In the genomic region with DNA sequence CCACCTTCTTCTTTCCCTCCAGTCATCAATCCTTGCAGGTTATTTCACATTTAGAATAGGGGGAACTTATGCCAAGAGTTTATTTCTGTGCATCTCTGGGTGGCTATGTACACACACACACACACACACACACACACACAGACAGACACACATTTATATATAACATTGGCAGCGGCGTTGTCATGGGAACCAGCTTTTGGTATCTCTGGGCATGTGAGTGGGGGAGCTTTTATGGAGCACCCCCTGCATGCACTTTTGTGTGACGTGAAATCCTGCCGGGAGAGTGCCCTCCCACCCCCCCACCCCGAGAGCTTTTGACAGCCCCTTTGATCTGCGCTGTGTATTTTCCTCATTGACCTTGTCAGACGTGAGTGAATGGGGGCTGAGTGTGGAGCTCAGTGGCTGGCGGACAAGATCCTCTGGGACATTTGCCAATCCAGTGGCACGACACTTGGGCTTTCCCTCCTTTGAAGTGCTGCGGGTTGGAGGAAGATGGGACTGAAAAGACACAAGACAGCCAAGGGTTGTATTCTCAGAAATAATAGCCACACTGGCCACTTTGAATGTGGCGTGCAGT, we compare ENCODE assay signal across 7 mouse cellular contexts. TPM values are rescaled to one million over a fixed set of nuclear protein-coding genes. Genes with fewer than 3 reads are reported as not detected.
A peak's percentile ranks its signal among the peaks of the same experiment; 100 is the strongest.
DNase-seq lines count a peak whose midpoint lies in the region; ATAC-seq lines count a peak whose summit lies in the region.
"Not testable (repeated sequence)": the region's sequence is repeated elsewhere in the genome, so short reads cannot be mapped to it uniquely, and the experiment has no call there.

No protein-coding gene starts in this region.

- not testable (repeated sequence) for DNase-seq in midbrain, embryonic 14.5 days

- not testable (repeated sequence) for H3K27me3 ChIP-seq in forebrain, embryonic 13.5 days; heart, embryonic 16.5 days (ENCODE audit: control insufficient read depth, insufficient read depth, low read length); hindbrain, embryonic 15.5 days; lung, embryonic 16.5 days (ENCODE audit: control insufficient read depth, insufficient read depth, low read depth, low read length); midbrain, embryonic 14.5 days (ENCODE audit: control insufficient read depth, insufficient read depth, low read length); neural tube, embryonic 12.5 days (replicated peaks)

- no CpG with 5 or more reads among the region's 11 CpGs for WGBS in forebrain, embryonic 13.5 days
- no CpG with 5 or more reads among the region's 11 CpGs for WGBS in heart, embryonic 16.5 days
- WGBS in hindbrain, embryonic 15.5 days: no CpG with 5 or more reads among the region's 11 CpGs
- WGBS in lung, embryonic 16.5 days: no CpG with 5 or more reads among the region's 11 CpGs
- whole genome bisulfite sequencing in midbrain, embryonic 14.5 days: no CpG with 5 or more reads among the region's 11 CpGs
- no CpG with 5 or more reads among the region's 11 CpGs for WGBS in neural tube, embryonic 12.5 days

- H3K4me1 ChIP-seq in forebrain, embryonic 13.5 days; heart, embryonic 16.5 days (ENCODE audit: control insufficient read depth, insufficient read depth, low read length); hindbrain, embryonic 15.5 days (replicated peaks); lung, embryonic 16.5 days (replicated peaks; ENCODE audit: control insufficient read depth, insufficient read depth, low read length); midbrain, embryonic 14.5 days (ENCODE audit: control insufficient read depth, insufficient read depth, low read length); neural tube, embryonic 12.5 days: not testable (repeated sequence)

- H3K36me3 ChIP-seq in forebrain, embryonic 13.5 days (ENCODE audit: poor library complexity, severe bottlenecking); heart, embryonic 16.5 days (ENCODE audit: control insufficient read depth, insufficient read depth); hindbrain, embryonic 15.5 days; lung, embryonic 16.5 days (ENCODE audit: control insufficient read depth, insufficient read depth, low read length); midbrain, embryonic 14.5 days (ENCODE audit: control insufficient read depth, insufficient read depth, low read length); neural tube, embryonic 12.5 days: not testable (repeated sequence)

- H3K27ac ChIP-seq in forebrain, embryonic 13.5 days; heart, embryonic 16.5 days (ENCODE audit: low read length); hindbrain, embryonic 15.5 days (replicated peaks); lung, embryonic 16.5 days (ENCODE audit: low read length); midbrain, embryonic 14.5 days (replicated peaks; ENCODE audit: low read depth, low read length); neural tube, embryonic 12.5 days: not testable (repeated sequence)

- H3K4me2 ChIP-seq in forebrain, embryonic 13.5 days; heart, embryonic 16.5 days (ENCODE audit: low read depth, low read length); hindbrain, embryonic 15.5 days; lung, embryonic 16.5 days (ENCODE audit: low read depth, low read length); midbrain, embryonic 14.5 days (ENCODE audit: low read length); neural tube, embryonic 12.5 days (replicated peaks): not testable (repeated sequence)

- peak; percentile 68 for ATAC-seq in forebrain, embryonic 13.5 days
- ATAC-seq in frontal cortex, adult (ENCODE audit: low TSS enrichment): peak; percentile 15; the same call in 1 of the 2 replicates
- ATAC-seq in heart, embryonic 16.5 days (replicated peaks; ENCODE audit: extremely low read depth, insufficient read depth, low FRiP score): peak; percentile 52
- ATAC-seq in hindbrain, embryonic 15.5 days (ENCODE audit: low FRiP score, low read depth): peak; percentile 25; the same call in 1 of the 2 replicates
- peak; percentile 47 for ATAC-seq in lung, embryonic 16.5 days (ENCODE audit: low read depth)
- ATAC-seq in midbrain, embryonic 14.5 days (ENCODE audit: low FRiP score, low TSS enrichment): peak; percentile 60; the same call in 1 of the 2 replicates
- ATAC-seq in neural tube, embryonic 12.5 days (ENCODE audit: low FRiP score, low read depth): peak; percentile 71

- not testable (repeated sequence) for H3K9ac ChIP-seq in forebrain, embryonic 13.5 days; heart, embryonic 16.5 days (ENCODE audit: low read length); hindbrain, embryonic 15.5 days; lung, embryonic 16.5 days (ENCODE audit: low read length); midbrain, embryonic 14.5 days (replicated peaks; ENCODE audit: low read length); neural tube, embryonic 12.5 days

- H3K9me3 ChIP-seq in forebrain, embryonic 13.5 days (replicated peaks); heart, embryonic 16.5 days (replicated peaks; ENCODE audit: control insufficient read depth, low read length); hindbrain, embryonic 15.5 days; lung, embryonic 16.5 days (ENCODE audit: control insufficient read depth, low read length); midbrain, embryonic 14.5 days (ENCODE audit: control insufficient read depth, low read length); neural tube, embryonic 12.5 days: not testable (repeated sequence)

- H3K4me3 ChIP-seq in forebrain, embryonic 13.5 days; heart, embryonic 16.5 days (ENCODE audit: low read length); hindbrain, embryonic 15.5 days; lung, embryonic 16.5 days (ENCODE audit: low read length); midbrain, embryonic 14.5 days (replicated peaks; ENCODE audit: low read depth, low read length); neural tube, embryonic 12.5 days: not testable (repeated sequence)

RNA-seq across cellular contexts. Expression of a gene that starts 17.9 kb away (rescaled TPM):
- 43.9 and 46.2 TPM in 2 replicates for polyA plus RNA-seq in forebrain, embryonic 13.5 days (2015; fragmentation: Nextera tagmentation; extraction: Ambion mirVana)
- 18.9 and 20.3 TPM in 2 replicates for polyA plus RNA-seq in heart, embryonic 16.5 days (2015; fragmentation: Nextera tagmentation; extraction: Ambion mirVana)
- 49.9 and 51.0 TPM in 2 replicates for polyA plus RNA-seq in hindbrain, embryonic 15.5 days (2015; fragmentation: Nextera tagmentation; extraction: Ambion mirVana)
- polyA plus RNA-seq in lung, embryonic 16.5 days (2015; fragmentation: Nextera tagmentation; extraction: Ambion mirVana): 23.8 and 24.8 TPM in 2 replicates
- 48.4 and 63.0 TPM in 2 replicates for polyA plus RNA-seq in midbrain, embryonic 14.5 days (2014; fragmentation: Nextera tagmentation; extraction: Ambion mirVana)
- 60.4 and 60.5 TPM in 2 replicates for polyA plus RNA-seq in neural tube, embryonic 12.5 days (2016; fragmentation: Nextera tagmentation; extraction: Ambion mirVana)

Comparison
In these comparisons a context has a peak if more than half of its experiments do, and no peak if none do; other contexts are left out.
1. ATAC-seq: peak in every context shown above with its lines; median percentile 71 in neural tube, embryonic 12.5 days; 68 in forebrain, embryonic 13.5 days; 60 in midbrain, embryonic 14.5 days; 52 in heart, embryonic 16.5 days; 47 in lung, embryonic 16.5 days; 25 in hindbrain, embryonic 15.5 days; 15 in frontal cortex, adult.